Mouse (Mus musculus) kidney, postnatal 0 days (tissue): ENCODE measurements at regions not wholly inside any gene's neighbourhood (a gene's known extent, or its start where the extent isn't known, plus 50 kb on each side); places are given as distances from the start of the nearest gene placed in this dataset.

Source experiments
- ATAC-seq: fragments of 200-750 bp; cut with Nextera tagmentation; replicated peaks from 2 replicates; pipeline ENCODE4 v1.8.0; 2017; ENCODE audit warnings: low read depth, moderate number of reproducible peaks, moderate TSS enrichment, moderate library complexity; ENCODE audit not compliant: low FRiP score
- DNase-seq: peaks from one replicate; pipeline ENCODE4 v3.0.0-alpha.2; 2016; ENCODE audit warnings: low spot score
- H3K27ac ChIP-seq: fragments of 300-500 bp; sonication (generic); 2 replicates; pipeline ENCODE4 v1.5.1; 2014; ENCODE audit warnings: mild to moderate bottlenecking
- H3K27me3 ChIP-seq: fragments of 300-500 bp; sonication (generic); 2 replicates; pipeline ENCODE4 v1.6.1; 2014; ENCODE audit warnings: low read length, mixed read lengths; ENCODE audit not compliant: insufficient read depth
- H3K36me3 ChIP-seq: fragments of 300-500 bp; sonication (generic); 2 replicates; pipeline ENCODE4 v1.6.1; 2014; ENCODE audit warnings: low read length, mixed read lengths; ENCODE audit not compliant: insufficient read depth
- H3K4me1 ChIP-seq: fragments of 300-500 bp; sonication (generic); replicated peaks from 2 replicates; pipeline ENCODE4 v1.6.1; 2014; ENCODE audit warnings: antibody characterized with exemption, low read length, mixed read lengths; ENCODE audit not compliant: insufficient read depth
- H3K4me2 ChIP-seq: fragments of 300-500 bp; sonication (generic); 2 replicates; pipeline ENCODE4 v1.6.1; 2014; ENCODE audit warnings: mild to moderate bottlenecking, low read length, moderate library complexity, mixed read lengths
- H3K4me3 ChIP-seq: fragments of 300-500 bp; sonication (generic); replicated peaks from 2 replicates; pipeline ENCODE4 v1.5.1; 2014; ENCODE audit warnings: low read depth, low read length
- H3K9ac ChIP-seq: fragments of 300-500 bp; sonication (generic); 2 replicates; pipeline ENCODE4 v1.6.1; 2014; ENCODE audit warnings: low read depth, low read length
- H3K9me3 ChIP-seq: fragments of 300-500 bp; sonication (generic); replicated peaks from 2 replicates; pipeline ENCODE4 v1.6.1; 2016; ENCODE audit warnings: low read length, inconsistent platforms, mixed read lengths
- CTCF ChIP-seq: IDR thresholded peaks from 2 replicates; pipeline ENCODE4 v1.5.1; 2016; ENCODE audit warnings: antibody characterized with exemption, low read depth, mild to moderate bottlenecking, moderate library complexity
- WGBS: fragments of 180-500 bp; shearing (Covaris S2); extraction: QIAGEN DNeasy Blood & Tissue Kit; methylation state at CpG from one replicate; pipeline ENCODE4 v1.1.7; 2014; 5-methylcytosine and 5-hydroxymethylcytosine counted together

DNA sequence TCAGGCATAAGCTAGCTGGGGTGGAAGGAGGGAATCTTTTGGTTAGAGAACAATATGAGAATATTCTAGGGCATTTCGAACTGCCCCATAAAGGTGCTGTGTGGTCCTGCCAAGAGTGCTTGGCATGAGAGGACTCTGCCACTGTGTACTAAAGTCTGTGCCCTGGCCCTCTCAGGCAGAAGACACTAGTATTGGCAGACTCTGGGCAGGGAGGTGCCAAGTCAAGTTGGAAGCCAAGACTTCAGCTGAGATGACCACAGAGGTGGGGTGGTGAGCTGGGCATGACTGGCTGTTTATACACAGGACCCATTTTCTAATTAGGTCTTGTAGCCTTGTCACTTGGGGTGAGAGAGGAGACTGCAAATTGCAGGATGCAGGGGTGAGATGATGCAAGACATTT is 104.4 kb upstream of the Glra1 start:
- WGBS: 80% methylated on average over 1 of the region's 1 CpGs
- no peak overlapping the region for H3K4me3 ChIP-seq
- H3K4me2 ChIP-seq: no peak overlapping the region
- H3K27me3 ChIP-seq: no peaks in the 10 kb centered on the region
- H3K4me1 ChIP-seq: no peaks in the 10 kb centered on the region
- DNase-seq (no peak), ATAC-seq (no peak)
- no peaks in the 10 kb centered on the region for H3K36me3 ChIP-seq
- no peaks in the 10 kb centered on the region for H3K9me3 ChIP-seq
- no peak overlapping the region for H3K9ac ChIP-seq
- TF ChIP-seq CTCF: no peak
- H3K27ac ChIP-seq: no peak overlapping the region

DNA sequence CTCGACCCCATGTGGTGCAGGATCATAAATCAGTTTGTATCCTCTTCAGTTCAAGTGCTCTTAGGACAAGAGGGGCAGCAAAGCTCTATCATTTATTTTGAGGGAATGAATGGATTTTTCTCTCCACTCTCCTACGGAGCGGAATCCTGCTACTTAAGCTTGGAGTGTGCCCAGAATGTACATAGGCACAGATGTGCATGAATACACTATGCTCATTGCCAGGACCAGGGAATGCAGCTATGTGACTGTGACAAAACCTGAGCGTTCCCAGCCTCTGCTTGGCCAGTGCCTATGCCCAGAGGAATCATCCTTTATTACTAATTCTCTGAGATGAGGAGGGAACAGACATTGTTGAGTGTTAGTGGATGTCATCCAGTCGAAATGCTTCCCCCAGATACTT is 99.5 kb upstream of the Glra1 start:
- no peak overlapping the region for H3K4me2 ChIP-seq

DNA sequence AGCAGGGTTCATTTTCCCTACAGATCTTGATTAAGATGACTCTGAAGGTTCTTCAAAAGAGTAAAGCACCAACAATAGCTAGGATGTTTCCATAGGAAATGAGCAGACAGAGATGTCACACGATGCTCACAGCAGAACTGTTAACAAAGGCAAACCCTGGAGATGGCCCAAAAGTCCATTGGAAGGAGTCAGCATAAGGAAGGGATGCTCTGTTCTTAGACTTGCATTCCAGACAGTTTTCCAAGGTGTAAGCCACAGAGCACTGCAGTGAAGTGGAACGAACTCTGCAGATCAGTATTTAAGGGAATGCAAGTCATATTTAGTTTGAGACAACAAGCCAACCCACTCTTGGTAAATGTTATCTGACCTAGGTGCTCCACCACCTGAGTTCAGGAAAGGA is 93.9 kb upstream of the Glra1 start:
- TF ChIP-seq CTCF: no peak
- 78% methylated on average over 2 of the region's 2 CpGs for WGBS

More for the DNA sequence above, 99.5 kb upstream of the Glra1 start:
- TF ChIP-seq CTCF: no peak
- no peak overlapping the region for H3K4me3 ChIP-seq
- H3K27ac ChIP-seq: no peak overlapping the region
- H3K9me3 ChIP-seq: no peaks in the 10 kb centered on the region
- H3K9ac ChIP-seq: no peak overlapping the region
- DNase-seq (no peak), ATAC-seq (no peak)
- no peaks in the 10 kb centered on the region for H3K4me1 ChIP-seq
- WGBS: 79% methylated on average over 5 of the region's 5 CpGs
- no peaks in the 10 kb centered on the region for H3K27me3 ChIP-seq
- H3K36me3 ChIP-seq: no peaks in the 10 kb centered on the region

DNA sequence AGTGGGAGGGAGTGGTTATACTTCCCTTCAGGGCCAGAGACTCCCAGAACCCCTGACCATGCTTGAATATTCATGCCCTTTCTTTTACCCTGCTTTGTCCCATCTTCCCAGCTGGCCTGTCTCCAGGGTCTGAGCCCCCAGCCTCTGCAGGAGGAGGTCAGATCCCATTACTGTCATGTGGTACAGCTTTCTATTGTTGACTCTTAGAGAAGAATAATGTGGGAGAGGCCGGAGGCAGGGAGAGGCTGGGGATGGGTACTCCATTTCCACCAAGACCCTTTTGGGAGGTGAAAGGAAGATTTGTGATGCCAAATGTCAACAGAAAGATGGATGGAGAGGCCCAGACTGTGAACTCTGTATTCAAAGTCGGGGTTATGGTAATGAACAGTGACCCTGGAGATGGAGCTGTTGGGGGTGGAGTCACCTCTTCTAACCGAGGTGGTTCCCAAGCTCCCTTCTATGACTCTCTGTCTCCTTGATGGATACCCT is 77.1 kb upstream of the Glra1 start:
- H3K36me3 ChIP-seq: no peaks in the 10 kb centered on the region

More for the DNA sequence above, 93.9 kb upstream of the Glra1 start:
- H3K9ac ChIP-seq: no peak overlapping the region
- H3K27ac ChIP-seq: no peak overlapping the region
- H3K4me3 ChIP-seq: no peak overlapping the region
- ATAC-seq: no peak
- no peaks in the 10 kb centered on the region for H3K36me3 ChIP-seq
- H3K4me1 ChIP-seq: no peaks in the 10 kb centered on the region
- no peaks in the 10 kb centered on the region for H3K9me3 ChIP-seq
- DNase-seq: no peak
- no peaks in the 10 kb centered on the region for H3K27me3 ChIP-seq
- H3K4me2 ChIP-seq: no peak overlapping the region

DNA sequence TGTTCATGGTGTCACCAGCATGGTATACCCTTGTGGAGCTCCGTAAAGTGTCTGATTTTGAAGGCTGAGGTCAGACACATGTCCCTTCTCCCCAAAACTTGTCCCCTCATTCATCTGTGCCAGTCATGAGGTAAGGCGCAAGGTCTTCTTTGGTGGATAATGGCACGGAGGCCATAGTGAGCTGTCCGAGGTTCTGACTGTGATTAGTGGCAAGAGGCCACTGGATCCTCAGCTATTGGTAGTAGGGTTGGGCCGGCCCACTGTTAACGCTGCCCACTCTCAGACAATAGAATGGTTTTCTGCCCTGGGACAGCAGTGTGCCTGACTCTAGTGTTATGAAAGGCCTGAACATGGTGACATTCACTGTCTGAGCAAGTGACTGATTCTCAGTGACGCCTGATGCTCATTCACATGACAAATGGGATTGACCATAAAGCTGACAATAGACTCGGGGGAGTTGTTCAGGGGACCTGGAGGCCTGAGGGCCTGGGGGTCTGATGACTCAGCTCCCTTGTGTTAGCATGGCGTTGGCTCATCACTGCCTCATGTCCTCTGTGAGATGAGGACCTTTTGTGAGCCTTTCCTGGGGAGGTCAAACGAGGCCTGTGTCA is 74.5 kb upstream of the Glra1 start:
- no peak for TF ChIP-seq CTCF
- H3K4me3 ChIP-seq: no peak overlapping the region
- H3K27me3 ChIP-seq: no peaks in the 10 kb centered on the region
- ATAC-seq (no peak), DNase-seq (peak; percentile 64)
- no peak overlapping the region for H3K9ac ChIP-seq
- H3K4me1 ChIP-seq: no peaks in the 10 kb centered on the region
- no peaks in the 10 kb centered on the region for H3K36me3 ChIP-seq
- no peak overlapping the region for H3K4me2 ChIP-seq
- no peaks in the 10 kb centered on the region for H3K9me3 ChIP-seq
- WGBS: 26% methylated on average over 10 of the region's 10 CpGs
- H3K27ac ChIP-seq: no peak overlapping the region

More for the DNA sequence above, 77.1 kb upstream of the Glra1 start:
- H3K9ac ChIP-seq: no peak overlapping the region
- WGBS: 6% methylated on average over 3 of the region's 3 CpGs
- DNase-seq: no peak
- no peak overlapping the region for H3K27ac ChIP-seq
- H3K9me3 ChIP-seq: no peaks in the 10 kb centered on the region
- ATAC-seq: no peak
- no peaks in the 10 kb centered on the region for H3K27me3 ChIP-seq
- no peak overlapping the region for H3K4me2 ChIP-seq
- TF ChIP-seq CTCF: no peak
- H3K4me3 ChIP-seq: no peak overlapping the region
- no peaks in the 10 kb centered on the region for H3K4me1 ChIP-seq

DNA sequence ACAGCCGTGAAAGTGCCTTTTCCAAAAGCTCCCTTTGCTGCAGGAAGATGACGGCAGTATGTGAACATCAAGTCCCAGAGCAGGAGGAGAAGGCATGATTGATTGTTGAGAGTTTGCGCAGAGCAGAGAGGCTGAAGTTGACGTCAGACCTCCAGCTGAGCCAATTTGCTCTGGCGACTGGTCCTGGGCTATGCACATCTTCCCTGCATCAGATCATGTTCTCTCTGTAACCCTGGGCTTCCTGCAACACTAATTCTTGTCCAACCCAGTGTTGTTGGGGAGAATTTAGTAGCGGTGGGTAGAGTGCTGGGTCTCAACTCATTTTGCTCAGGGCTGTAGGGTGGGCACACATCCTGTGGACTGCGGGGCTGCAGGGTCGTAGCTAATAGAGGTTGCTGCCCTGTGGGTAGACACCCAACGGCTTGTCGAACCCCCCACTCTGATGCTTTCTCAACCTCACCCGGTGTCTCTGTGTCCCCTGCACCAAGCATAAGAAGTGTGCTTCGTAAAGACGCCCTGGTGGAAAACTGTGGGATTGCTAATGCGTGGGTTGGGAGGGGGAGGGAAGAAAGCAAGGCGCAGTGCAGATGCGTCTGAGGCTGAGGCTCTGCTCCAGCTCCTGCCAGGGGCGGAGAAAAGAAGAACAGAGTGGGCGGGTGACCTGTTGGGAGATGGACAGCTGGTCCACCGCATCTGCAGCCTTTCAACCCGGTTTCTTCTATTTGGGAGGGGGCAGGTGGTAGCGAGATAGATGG is 73.4 kb upstream of the Glra1 start:
- WGBS: 79% methylated on average over 21 of the region's 21 CpGs
- ATAC-seq (no peak), DNase-seq (no peak)
- Histone ChIP-seq H3K4me2 (no peak overlapping the region), H3K4me3 (no peak overlapping the region), H3K4me1 (no peaks in the 10 kb centered on the region), H3K36me3 (no peaks in the 10 kb centered on the region), H3K27me3 (no peaks in the 10 kb centered on the region), H3K27ac (no peak overlapping the region), H3K9ac (no peak overlapping the region), H3K9me3 (no peaks in the 10 kb centered on the region)
- TF ChIP-seq CTCF: no peak
